Mouse (Mus musculus): ENCODE measurements at regions not wholly inside any gene's neighbourhood (a gene's known extent, or its start where the extent isn't known, plus 50 kb on each side); places are given as distances from the start of the nearest gene placed in this dataset.

DNA sequence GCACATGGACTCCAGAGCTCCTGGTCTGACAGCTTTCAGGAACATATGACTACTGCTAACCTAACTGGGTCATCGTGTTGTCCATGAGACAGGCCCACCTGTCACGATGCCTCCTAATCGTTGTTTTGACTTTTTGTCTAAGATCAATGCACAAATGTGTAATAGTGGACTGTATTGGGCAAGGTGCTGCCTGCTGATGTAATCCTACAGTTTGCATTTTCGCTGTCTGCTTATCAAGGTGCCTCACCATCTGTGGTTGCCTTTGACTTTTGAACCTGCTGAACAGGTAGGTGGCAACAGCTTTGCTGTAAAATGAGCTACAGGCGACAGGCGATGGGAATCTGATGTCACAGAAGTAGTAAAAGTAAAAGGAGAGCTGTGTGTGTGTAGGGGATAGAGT, 78.0 kb upstream of the Lifr start:
- no peak for TF ChIP-seq CTCF (IDR thresholded peaks at IDR 0.05; ENCODE audit: insufficient read depth, low read depth, low read length)
- TF ChIP-seq POLR2A (IDR thresholded peaks at IDR 0.05; ENCODE audit: insufficient read depth, low read depth, low read length), result no peak
- Histone ChIP-seq H3K27ac (ENCODE audit: insufficient read depth, low read depth, low read length) (no peak overlapping the region), H3K4me3 (ENCODE audit: insufficient read depth, low read depth, low read length) (no peak overlapping the region), H3K4me1 (ENCODE audit: control insufficient read depth, insufficient read depth, low read length) (no peaks in the 10 kb centered on the region)
- 96% methylated on average over 6 of the region's 6 CpGs for WGBS

DNA sequence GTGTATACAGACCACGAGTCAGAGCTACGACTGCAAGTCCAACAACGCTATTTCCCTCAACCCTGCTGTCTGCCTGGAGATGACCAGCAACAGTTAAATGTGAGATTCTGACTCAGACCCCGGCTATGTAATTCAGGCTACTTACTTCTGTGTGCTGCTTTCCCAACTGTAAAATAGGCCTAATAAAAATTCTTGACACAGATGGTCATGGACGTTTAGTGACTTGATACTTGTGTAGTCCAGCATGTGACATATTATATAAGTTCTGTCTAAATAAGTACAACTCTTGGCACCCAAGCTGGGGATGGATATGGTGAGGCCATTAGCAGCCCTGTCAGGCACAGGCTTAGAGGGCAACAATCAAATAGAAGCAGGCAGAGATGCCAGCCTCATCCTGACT, 77.4 kb upstream of the Lifr start:
- TF ChIP-seq CTCF (IDR thresholded peaks at IDR 0.05; ENCODE audit: insufficient read depth, low read depth, low read length), result no peak
- no peak for TF ChIP-seq POLR2A (IDR thresholded peaks at IDR 0.05; ENCODE audit: insufficient read depth, low read depth, low read length)
- Histone ChIP-seq H3K27ac (ENCODE audit: insufficient read depth, low read depth, low read length) (no peak overlapping the region), H3K4me3 (ENCODE audit: insufficient read depth, low read depth, low read length) (no peak overlapping the region)

DNA sequence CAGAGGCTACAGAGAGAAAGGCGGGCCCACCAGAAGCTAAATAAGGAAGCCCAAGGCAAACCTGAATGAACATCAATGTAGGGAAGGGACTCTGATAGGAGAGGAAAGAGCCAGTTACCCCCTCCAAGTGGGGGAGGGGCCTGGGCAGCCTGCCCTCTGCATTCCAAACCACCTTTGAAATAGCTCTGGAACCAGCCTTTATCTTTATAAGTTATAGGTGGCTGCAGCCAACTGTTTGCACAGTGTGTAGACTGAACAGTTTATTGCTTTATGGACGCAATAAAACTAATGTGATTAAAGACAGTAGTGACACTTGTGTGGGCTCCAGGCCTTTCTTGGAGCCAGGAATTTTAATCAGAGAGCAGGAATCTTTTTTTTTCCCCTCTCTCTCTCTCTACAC, 75.4 kb upstream of the Lifr start:
- no peak overlapping the region for H3K27ac ChIP-seq (ENCODE audit: insufficient read depth, low read depth, low read length)
- TF ChIP-seq CTCF (IDR thresholded peaks at IDR 0.05; ENCODE audit: insufficient read depth, low read depth, low read length), result no peak
- no peak for TF ChIP-seq POLR2A (IDR thresholded peaks at IDR 0.05; ENCODE audit: insufficient read depth, low read depth, low read length)
- no peak overlapping the region for H3K4me3 ChIP-seq (ENCODE audit: insufficient read depth, low read depth, low read length)
- no peaks in the 10 kb centered on the region for H3K4me1 ChIP-seq (ENCODE audit: control insufficient read depth, insufficient read depth, low read length)
- 89% methylated on average over 2 of the region's 2 CpGs for WGBS

More for the DNA sequence above, 77.4 kb upstream of the Lifr start:
- no peaks in the 10 kb centered on the region for H3K4me1 ChIP-seq (ENCODE audit: control insufficient read depth, insufficient read depth, low read length)
- 79% methylated on average over 5 of the region's 5 CpGs for WGBS

DNA sequence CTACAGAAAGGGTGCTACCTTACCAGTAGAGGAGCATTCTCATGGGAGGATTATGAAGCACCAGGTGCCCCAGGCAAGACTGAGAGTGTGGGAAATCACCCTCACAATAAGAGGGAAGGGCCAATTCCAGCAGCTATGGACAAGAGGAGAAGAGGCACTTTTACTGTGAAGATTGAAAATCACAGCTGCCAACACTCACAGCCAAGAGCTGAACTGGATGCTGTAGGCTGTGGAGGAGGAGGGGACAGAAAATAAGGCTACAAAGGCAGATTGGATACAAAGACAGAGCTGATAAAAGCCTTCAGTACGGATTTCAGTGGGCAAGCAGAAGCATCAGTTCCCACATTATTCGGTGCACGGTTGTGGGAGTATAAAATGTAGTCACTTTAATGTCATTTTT, 74.4 kb upstream of the Lifr start:
- H3K4me3 ChIP-seq (ENCODE audit: insufficient read depth, low read depth, low read length), result no peak overlapping the region
- 42% methylated on average over 3 of the region's 3 CpGs for WGBS
- no peaks in the 10 kb centered on the region for H3K4me1 ChIP-seq (ENCODE audit: control insufficient read depth, insufficient read depth, low read length)
- no peak overlapping the region for H3K27ac ChIP-seq (ENCODE audit: insufficient read depth, low read depth, low read length)
- TF ChIP-seq POLR2A (IDR thresholded peaks at IDR 0.05; ENCODE audit: insufficient read depth, low read depth, low read length), result no peak
- TF ChIP-seq CTCF (IDR thresholded peaks at IDR 0.05; ENCODE audit: insufficient read depth, low read depth, low read length), result no peak

DNA sequence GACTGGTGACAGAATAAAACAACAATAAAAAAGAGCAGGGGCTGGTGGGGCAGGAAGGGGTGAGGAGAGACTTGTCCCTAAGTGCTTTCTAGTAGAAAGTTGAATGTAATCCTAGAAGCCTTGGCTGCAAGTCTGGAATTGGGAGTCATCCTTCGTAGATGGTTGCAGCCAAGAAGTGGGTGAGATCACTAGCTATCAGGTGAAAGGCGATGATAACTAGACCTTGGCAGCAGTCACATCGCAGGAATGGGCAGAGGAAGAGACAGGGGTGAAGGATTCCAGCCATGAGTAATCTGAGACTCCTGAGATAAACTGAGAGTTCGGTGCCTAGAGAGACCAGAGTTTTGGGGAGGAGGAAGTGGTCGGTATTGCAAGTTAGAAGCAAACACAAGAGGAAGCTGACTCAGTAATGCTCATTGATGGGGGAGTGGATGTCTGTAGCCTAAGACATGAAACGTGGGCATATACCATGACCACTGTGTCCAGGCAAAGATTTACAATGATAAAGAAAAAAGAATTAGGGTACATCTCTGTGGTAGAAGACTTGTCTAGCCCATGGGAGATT, 73.1 kb upstream of the Lifr start:
- Histone ChIP-seq H3K27ac (ENCODE audit: insufficient read depth, low read depth, low read length) (no peak overlapping the region), H3K4me1 (ENCODE audit: control insufficient read depth, insufficient read depth, low read length) (no peaks in the 10 kb centered on the region), H3K4me3 (ENCODE audit: insufficient read depth, low read depth, low read length) (no peak overlapping the region)
- TF ChIP-seq POLR2A (IDR thresholded peaks at IDR 0.05; ENCODE audit: insufficient read depth, low read depth, low read length) (no peak), CTCF (IDR thresholded peaks at IDR 0.05; ENCODE audit: insufficient read depth, low read depth, low read length) (no peak)
- WGBS, result 89% methylated on average over 6 of the region's 6 CpGs

DNA sequence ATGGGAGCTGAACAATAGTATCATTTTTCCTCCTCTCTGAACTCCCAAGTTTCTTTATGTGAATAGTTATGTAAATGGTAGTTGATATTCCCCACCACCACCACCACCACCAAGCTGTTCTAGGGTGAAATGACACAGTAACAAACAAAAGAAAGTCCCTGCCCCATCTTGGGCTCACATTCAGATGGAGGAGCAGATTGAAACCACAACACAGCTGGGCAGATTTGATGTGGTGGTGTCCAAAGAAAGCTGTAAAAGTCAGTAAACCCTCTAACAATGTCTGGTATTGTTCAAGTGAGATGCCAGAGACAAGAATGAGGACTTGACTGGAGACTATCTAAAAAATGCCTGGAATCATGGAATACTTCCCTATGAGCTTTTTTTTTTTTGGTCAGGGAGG, 67.8 kb upstream of the Lifr start:
- TF ChIP-seq POLR2A (IDR thresholded peaks at IDR 0.05; ENCODE audit: insufficient read depth, low read depth, low read length) (no peak), CTCF (IDR thresholded peaks at IDR 0.05; ENCODE audit: insufficient read depth, low read depth, low read length) (no peak)
- Histone ChIP-seq H3K27ac (ENCODE audit: insufficient read depth, low read depth, low read length) (no peak overlapping the region), H3K4me3 (ENCODE audit: insufficient read depth, low read depth, low read length) (no peak overlapping the region), H3K4me1 (ENCODE audit: control insufficient read depth, insufficient read depth, low read length) (no peaks in the 10 kb centered on the region)

DNA sequence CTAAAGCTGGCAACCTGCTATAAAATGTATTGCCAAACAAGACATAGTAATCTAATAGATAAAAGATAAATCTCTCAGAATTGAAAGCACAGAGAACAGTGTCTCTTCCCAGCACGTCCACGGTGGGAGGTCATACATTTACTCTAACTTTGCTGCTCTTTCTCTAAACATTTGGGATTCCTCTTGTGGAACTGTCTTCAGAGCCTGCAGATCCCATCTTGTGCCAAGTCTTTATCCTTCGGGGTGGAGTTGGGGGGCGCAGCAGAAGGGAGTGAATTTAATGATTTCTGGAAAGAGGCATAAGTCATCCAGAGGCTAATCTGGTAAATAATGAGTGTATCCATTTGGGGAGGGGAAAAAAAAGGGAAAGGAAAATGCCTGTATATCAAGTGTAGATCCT, 65.2 kb upstream of the Lifr start:
- WGBS, result 87% methylated on average over 4 of the region's 4 CpGs
- no peak overlapping the region for H3K27ac ChIP-seq (ENCODE audit: insufficient read depth, low read depth, low read length)
- TF ChIP-seq CTCF (IDR thresholded peaks at IDR 0.05; ENCODE audit: insufficient read depth, low read depth, low read length) (no peak), POLR2A (IDR thresholded peaks at IDR 0.05; ENCODE audit: insufficient read depth, low read depth, low read length) (no peak)
- H3K4me3 ChIP-seq (ENCODE audit: insufficient read depth, low read depth, low read length), result no peak overlapping the region
- H3K4me1 ChIP-seq (ENCODE audit: control insufficient read depth, insufficient read depth, low read length), result no peaks in the 10 kb centered on the region

DNA sequence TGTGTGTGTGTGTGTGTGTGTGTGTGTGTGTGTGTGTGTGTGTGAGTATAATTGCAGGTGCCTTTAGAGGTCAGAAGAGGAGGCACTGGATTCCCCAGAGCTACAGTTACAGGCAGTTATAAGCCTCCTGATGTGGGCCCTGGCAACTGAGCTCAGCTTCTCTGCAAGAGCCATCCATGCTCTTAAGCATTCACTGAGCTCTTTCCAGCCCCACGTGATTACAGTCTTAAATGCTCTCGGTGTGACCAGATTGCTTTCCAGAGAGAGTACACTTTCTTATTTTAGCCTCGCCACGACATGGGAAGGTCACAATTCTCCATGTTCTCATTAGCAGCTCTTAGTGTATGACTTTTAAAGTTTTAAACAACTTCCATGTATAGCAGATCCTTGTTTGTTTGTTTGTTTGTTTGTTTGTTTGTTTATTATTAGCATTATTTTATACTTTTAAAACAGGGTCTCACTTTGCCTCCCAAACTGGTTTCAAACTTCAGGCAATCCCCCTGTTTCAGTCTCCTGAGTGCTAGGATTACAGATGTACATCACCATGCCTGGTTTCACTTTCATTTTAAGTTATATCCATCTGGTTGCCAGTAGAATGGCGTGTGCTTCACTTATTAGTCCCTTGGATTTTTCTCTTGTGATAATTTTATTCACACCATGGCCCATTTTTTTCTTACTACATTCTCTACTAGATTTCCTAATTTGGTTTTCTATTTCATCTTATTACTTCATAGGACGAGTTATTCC, 58.9 kb upstream of the Lifr start:
- Histone ChIP-seq H3K27ac (ENCODE audit: insufficient read depth, low read depth, low read length) (no peak overlapping the region), H3K4me3 (ENCODE audit: insufficient read depth, low read depth, low read length) (no peak overlapping the region), H3K4me1 (ENCODE audit: control insufficient read depth, insufficient read depth, low read length) (no peaks in the 10 kb centered on the region)
- TF ChIP-seq POLR2A (IDR thresholded peaks at IDR 0.05; ENCODE audit: insufficient read depth, low read depth, low read length) (no peak), CTCF (IDR thresholded peaks at IDR 0.05; ENCODE audit: insufficient read depth, low read depth, low read length) (no peak)
- WGBS, result 47% methylated on average over 6 of the region's 6 CpGs

DNA sequence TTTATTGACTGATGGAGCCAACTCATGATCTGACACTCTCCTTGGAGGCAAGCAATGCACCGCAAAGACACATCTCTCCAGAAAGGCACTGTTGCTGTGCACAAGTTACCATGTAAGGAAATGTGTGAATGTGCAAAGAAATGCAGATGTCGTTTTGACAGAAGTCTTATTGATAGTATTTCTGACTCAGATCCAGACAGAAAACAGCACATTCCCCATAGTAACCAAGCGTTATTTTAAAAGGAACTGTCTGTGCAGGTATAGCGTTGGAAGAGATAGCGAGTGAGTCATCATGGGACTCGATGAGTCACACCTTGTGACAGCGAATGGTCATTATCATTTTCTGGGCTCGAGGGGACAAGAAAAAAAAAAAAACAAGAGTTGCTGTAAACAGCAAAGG, 52.9 kb upstream of the Lifr start:
- H3K27ac ChIP-seq (ENCODE audit: insufficient read depth, low read depth, low read length), result no peak overlapping the region
- WGBS, result 73% methylated on average over 8 of the region's 8 CpGs
- no peaks in the 10 kb centered on the region for H3K4me1 ChIP-seq (ENCODE audit: control insufficient read depth, insufficient read depth, low read length)
- TF ChIP-seq CTCF (IDR thresholded peaks at IDR 0.05; ENCODE audit: insufficient read depth, low read depth, low read length), result no peak
- H3K4me3 ChIP-seq (ENCODE audit: insufficient read depth, low read depth, low read length), result no peak overlapping the region

Data from olfactory bulb, adult 2 months (tissue).